Mouse (Mus musculus) spleen, postnatal 36 days (tissue): ENCODE results near the gene Cyth4.

Experiments
- DNase-seq, 2 experiments: peaks; one replicate each; pipeline ENCODE4 v3.0.0; 2022; ENCODE audit warnings: low spot score in 2 of 2, mixed read lengths in 1 of 2

Cyth4 gene

DNA sequence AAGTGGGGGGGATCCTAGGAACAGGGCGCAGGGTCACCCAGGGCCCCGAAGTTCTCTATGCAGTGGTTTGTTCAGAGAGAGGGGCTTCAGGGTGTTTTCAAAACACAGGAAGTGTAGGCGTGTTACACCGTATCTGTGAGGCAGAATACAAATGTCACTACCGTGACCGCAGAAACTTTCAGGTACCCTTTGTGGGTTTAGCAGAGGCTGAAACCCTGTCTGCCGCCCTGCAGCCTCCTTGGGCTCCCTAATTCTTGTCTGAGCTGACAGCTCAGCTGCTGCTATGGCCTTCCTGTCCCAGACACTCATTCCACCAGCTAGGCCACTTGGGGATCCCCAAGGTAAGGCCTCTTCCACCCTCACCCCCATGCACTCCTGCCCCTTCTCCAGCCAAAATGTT is 17.7 kb downstream of the Cyth4 start:
- DNase-seq = peak; percentile 54 to 56

DNA sequence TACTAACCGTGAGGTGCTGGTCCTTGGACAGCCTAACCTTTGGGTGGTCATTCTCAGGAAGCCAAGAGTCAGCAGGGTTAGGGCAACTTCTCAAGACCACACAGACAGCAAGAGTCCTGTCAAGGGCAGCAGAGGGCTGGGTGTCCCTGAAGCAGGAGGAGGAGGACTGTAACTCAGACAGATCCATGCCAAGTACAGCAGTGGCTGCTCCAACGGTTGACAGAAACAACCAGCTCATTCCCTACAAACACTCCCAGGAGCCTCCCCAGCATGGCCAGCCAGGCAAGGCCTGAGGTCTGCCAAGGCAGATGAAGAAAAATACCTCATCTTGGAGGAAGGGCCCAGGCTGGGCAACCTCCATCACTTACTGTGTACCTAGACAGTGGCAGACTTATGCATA is 20.1 kb downstream of the Cyth4 start:
- DNase-seq = no peak

DNA sequence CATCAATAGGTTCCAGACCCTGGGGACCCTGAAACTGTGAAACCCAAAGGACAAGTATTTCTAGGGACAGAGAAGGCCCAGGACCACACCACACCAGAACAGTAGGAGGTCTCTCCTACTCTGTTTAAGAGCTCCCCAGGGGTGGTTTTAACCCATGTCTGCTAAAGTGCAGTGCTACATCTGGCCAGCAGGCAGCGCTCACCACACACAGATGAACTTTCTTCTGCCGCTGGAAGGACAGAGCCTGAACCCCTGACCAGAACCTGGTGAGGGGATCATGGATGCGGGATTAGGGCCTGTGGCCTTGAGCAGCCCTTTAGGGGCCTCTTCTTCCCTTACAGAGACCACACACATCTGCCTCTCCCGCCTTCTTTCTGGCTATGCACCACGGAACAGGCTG is 26.6 kb downstream of the Cyth4 start:
- peak; percentile 46 to 63 for DNase-seq

DNA sequence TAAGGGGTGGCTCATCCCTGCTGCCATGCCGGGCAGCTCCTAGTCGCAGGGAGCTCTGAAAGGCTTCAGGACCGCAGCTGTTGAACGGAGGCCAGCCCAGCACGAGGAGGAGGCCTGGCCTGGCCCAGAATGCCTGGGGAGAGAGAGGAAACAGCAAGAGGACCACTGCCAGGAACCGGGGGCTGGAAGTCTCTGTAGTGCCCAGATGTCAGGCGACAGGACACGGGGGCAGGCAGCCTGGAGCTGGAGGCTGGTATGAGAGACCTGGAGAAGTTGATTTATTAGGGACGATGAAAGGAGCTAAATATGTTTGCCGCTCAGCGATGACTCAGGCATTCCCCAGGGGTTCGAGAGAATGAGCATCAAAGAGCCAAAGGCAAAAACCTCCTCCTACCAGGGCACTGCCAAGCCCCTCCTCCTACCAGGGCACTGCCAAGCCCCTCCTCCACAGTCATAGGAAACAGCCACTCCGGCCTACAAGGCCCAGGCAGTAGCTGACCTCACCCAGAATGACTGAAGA is 27.6 kb downstream of the Cyth4 start:
- DNase-seq = peak; percentile 29 to 32

DNA sequence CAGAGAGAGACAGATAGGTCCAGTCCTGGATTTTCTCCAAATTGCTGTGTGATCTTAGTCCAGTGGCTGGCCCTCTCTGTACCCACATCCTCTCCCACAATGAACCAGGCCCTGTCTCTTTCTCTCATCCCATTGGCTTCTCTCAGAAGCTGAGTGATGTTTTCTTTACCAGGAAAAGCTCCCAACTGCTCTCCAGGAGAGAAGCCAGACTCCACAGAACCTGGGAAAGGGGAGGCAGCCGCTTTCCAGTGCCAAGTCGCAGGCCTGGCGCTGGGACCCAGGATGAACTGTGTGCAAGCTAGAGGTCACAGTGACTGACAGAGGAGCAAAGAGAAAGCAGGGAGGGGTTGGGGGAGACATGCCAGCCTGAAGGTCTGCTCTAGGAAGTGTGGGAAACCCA is 28.1 kb downstream of the Cyth4 start:
- no peak for DNase-seq

DNA sequence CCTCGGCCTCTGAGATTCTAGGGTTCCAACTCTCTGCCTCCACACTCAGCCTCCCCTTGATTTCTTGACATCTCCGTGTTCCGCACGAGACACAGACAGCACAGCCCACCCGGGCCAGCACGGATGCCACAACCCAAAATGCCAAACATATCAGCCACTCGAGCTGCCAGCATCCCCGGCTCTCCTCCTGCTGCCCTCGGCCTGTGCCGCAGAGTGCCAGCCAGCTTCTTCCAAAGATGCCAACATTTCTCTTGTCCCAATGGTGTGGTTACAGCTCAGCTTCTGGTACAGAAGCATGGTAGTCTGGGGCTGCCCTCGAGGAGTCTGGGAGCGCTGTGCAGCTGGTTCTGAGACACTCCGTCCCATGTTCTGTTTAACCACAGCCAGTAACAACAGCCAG is 29.4 kb downstream of the Cyth4 start:
- no peak for DNase-seq

DNA sequence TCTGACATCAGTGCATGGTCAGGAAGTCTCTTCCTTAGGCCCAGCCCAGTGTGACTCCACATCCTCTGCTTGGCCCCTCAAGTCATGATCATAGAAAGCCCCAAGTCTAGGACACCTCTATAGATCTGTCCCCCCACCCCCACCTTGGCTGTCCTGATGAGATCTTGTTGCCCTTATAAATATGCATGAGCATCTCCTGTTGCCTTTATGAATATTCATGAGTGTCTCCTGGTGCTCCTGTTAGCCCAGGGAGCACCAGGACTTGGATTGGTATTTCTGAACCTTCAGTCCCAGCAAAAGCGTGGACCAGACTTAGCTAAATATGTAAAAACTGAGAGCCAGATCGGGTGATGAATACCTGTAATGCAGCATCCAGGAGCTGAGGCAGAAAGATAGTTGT is 35.5 kb downstream of the Cyth4 start:
- no peak for DNase-seq

DNA sequence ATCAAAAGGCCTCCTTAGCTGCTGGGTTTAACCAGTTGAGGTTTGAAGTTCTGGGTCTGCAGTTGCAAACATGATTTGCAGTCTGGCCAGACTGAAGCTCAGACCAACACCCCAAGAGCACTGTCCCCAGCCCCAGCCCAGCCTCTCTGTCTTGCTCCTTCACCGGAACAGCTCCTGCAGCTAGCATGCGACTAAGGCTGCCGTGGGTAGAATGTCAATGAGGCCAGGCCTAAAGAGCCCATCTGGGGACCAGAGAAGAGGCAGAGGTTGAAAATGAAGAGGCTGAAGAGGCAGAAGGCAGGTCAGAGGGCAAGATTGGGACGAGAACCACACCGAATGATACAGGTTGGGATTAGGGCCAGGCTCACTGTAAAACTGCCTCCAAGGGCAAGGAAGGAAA is 36.6 kb downstream of the Cyth4 start:
- no peak for DNase-seq

DNA sequence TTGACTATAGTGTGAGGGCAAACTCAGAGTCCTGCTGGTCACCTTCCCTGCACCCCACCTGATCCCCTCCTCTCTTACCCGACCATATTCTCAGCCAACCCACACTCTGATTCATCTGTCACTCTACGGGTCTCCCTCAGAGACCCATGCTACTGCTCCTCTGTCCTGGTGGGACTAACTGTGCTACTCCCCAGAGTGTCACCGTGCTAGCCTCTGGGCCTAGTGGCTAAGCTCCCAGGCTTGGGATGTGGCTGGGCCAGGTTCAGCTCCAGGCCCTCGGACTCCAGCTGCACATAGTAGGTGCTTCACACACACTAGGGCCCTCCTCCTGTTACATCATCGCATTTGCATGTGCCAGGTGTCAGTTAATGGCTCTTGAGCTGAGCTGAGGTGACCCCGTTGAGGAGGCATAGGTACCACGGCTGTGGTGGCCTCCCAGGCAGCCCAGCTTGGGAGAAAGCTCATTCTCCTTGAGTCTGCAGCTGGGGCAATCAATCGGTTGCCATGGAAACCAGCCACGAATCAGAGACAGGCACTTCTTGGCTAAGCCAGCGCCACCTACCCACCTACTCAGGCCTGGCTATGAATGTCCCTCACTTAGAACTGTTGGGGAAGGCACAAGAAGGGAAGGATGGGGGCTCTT is 37.4 kb downstream of the Cyth4 start:
- DNase-seq = no peak

DNA sequence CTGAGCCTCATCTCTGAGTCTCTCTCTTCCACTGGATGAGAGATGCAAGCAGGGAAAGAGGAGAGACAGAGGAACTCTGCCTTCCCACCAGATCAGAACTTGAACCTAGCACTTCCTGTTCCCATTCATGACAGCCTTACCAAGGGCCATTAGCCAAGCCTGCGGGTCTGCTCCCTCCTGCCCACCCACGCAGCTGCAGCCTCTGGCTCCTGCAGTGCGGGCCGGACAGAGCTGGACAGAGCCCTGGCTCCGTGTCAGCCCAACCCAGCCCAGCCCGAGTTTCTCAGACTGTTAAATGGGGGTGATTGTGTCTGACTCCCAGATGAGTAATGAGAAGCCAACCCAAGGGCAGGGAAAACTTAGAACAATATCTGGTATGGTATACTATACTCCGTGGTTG is 38.4 kb downstream of the Cyth4 start:
- no peak for DNase-seq

DNA sequence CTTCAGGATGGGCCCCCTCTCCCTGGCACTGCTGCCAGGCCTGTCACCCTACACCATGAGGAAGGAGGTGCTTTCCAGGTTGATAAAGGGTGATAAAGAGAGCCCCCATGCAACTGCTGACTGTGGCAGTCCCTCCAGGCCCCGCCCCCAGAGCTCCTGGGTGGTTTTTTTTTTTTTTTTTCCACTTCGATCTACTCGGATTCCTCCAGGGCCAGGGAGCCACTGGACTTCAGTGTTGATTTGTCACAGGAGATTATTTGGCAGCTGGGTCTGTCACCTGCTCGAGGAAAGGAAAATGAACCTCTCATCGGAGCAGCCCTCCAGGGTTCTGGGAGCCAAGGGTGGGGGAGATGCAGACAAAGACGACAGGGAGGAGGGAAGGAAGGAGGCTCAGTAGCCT is 46.8 kb downstream of the Cyth4 start:
- DNase-seq = no peak

DNA sequence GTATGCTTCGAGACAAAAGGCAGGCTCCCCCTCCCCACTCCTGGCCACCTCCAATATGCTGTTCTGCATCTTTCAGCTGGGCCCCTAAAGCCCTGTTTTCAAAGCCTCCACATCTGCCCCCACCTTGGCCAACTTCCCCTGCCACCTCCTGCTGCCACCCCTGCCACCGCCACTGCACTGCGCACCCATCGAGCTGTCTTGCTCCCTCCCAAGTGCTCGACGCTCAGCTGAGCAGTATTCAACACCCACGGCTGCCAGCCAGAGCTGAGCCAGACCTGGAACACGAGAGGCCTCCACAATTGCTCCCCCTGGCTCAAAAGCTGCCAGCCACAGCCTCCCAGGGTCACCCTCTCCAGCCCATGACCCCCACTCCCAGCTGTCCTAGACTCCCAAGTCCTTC is 47.8 kb downstream of the Cyth4 start:
- no peak for DNase-seq

DNA sequence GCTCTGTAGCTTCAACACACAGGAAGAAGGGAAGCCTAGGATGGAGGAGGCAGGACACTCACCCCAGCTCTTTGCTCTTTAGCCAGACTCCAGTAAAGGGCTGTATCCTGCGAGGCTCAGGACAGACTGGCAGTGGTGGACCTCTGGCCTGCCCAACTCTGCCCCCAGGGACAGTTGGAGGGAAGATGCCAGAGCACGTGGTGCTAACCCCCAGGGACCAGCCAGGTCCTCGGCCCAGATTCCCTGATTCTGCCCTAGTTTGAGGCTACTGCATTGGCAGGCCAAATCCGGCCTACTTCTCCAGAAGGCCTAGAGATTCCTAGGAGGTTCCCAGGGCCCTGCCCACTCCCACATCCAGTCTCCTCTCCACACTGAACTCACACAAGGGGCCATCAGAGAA is 50.9 kb downstream of the Cyth4 start:
- no peak for DNase-seq

DNA sequence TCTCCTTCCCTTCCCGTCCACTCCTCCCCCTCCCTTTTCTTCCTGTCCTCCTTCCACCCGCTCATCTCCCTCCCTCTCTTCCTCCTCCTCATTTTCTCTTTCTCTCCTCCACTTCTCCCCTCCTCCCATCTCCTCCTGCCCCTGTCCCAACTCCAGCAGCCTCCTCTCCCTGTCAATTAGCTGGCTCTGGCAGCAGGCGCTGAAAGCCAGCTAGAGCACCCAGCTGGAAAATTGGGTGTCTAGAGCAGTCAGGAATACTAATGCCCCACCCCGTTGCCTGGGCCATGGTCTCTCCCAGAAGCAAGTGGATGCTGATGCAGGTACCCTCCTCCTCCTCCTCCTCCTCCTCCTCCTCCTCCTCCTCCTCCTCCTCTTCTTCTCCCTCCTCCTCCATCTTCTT is 54.3 kb downstream of the Cyth4 start:
- no peak for DNase-seq

DNA sequence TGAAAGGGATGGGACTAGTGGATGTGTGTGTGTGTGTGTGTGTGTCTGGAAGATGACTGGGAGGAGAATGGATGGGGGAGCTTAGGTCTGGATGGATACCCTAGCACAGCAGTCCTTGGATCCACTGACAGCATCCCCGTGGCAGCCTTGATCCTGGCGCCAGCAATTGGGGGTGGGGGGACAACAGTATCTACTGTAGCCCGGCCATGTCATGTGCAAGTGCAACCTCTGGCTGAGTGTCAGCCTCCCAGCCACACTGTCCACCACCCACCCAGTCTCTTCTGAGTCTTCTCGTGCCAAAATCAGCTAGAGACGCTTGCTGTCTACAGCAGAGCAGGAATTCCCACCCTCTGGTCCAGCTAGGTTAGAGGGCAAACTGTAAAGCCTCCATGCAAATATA is 67.4 kb downstream of the Cyth4 start:
- no peak for DNase-seq

DNA sequence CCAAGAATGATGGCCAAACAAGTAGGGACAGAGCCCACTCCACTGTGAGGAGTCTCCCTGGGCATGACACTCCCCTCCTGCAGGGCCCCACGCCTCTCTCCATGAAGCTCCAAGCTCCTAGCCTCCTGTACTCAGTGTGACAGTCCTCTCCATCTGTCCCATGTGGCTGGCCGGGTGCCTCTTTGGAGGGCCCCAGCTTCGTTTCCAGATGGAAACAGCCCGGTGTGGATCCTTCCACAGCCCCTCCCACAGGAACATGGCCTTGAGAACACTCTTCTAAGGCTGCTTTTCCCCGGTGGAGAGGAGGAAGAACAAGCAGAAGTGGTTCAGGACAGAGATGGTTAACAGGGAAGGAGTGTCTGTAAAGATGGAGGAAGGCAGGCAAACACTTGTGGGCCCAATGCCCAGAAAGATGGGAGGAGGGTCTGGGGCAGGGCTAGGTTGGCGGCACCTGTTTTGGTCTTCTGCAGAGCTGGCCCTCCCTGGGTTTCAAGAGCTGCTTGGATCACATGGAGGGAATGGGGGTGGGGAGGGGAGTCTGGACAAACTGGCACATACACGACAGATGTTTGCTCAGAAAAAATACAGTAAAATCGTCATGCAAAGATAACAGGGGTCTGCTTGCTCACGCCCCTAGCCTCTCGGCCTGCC is 72.5 kb downstream of the Cyth4 start:
- DNase-seq = no peak

DNA sequence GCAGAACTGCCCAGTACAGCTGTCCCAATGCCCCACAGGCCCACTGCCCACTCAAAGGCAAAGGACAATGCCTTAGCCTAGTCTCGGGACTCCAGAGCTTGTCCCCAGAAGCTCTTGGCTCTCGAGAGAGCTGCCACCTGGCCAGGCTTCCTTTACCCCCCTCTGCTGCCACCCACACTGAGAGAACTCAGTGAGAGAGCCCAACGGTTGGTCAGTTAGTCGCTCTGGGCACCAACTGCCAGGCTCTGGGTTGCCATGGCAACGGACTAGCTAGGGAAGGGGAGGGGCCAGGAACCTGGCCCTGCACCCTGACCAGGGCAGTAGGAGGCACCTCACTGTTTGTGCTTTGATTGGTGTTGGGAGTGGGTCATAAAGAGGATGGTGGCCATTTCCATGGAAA is 73.5 kb downstream of the Cyth4 start:
- no peak for DNase-seq
